Mouse (Mus musculus) MEL (cell line): ENCODE measurements at regions not wholly inside any gene's neighbourhood (a gene's known extent, or its start where the extent isn't known, plus 50 kb on each side); places are given as distances from the start of the nearest gene placed in this dataset.

ENCODE experiments used
- DNase-seq: peaks from one replicate; pipeline ENCODE4 v3.0.0; 2011; ENCODE audit warnings: low read depth, low spot score
- H3K27ac ChIP-seq: 2 replicates; pipeline ENCODE4 v1.5.1; 2012; ENCODE audit warnings: low read depth, mild to moderate bottlenecking, control low read depth, low read length, moderate library complexity; ENCODE audit not compliant: control insufficient read depth
- H3K27me3 ChIP-seq, 2 experiments: fragments of 150-350 bp in 1 of 2; sonication (generic) in 1 of 2; 2 replicates each; pipeline ENCODE4 v1.6.1; 2012; ENCODE audit warnings: low read length in 2 of 2, mild to moderate bottlenecking in 2 of 2, improper control_type of control experiment in 1 of 2, moderate library complexity in 1 of 2; ENCODE audit not compliant: insufficient read depth in 2 of 2, control insufficient read depth in 1 of 2
- H3K36me3 ChIP-seq, 2 experiments: 2 replicates each; pipeline ENCODE4 v1.6.1; 2012 to 2014; ENCODE audit warnings: low read length in 2 of 2, improper control_type of control experiment in 1 of 2, inconsistent platforms in 1 of 2, mild to moderate bottlenecking in 1 of 2; ENCODE audit not compliant: insufficient read depth in 2 of 2, control insufficient read depth in 1 of 2
- H3K4me1 ChIP-seq, 2 experiments: fragments of 150-350 bp in 1 of 2; sonication (generic) in 1 of 2; 2 replicates each; pipeline ENCODE4 v1.6.1; 2012; ENCODE audit warnings: low read length in 2 of 2, improper control_type of control experiment in 1 of 2, mild to moderate bottlenecking in 1 of 2; ENCODE audit not compliant: insufficient read depth in 2 of 2, control insufficient read depth in 1 of 2
- H3K4me3 ChIP-seq, 2 experiments: fragments of 150-350 bp in 1 of 2; sonication (generic) in 1 of 2; 2 replicates each; pipeline ENCODE4 v1.5.1; 2012; ENCODE audit warnings: low read depth in 2 of 2, low read length in 2 of 2, mild to moderate bottlenecking in 2 of 2, moderate library complexity in 2 of 2, control low read depth in 1 of 2, improper control_type of control experiment in 1 of 2; ENCODE audit not compliant: control insufficient read depth in 1 of 2, insufficient read depth in 1 of 2
- H3K79me2 ChIP-seq: 2 replicates; pipeline ENCODE4 v1.6.1; 2012; ENCODE audit warnings: mild to moderate bottlenecking, low read length, moderate library complexity; ENCODE audit not compliant: control insufficient read depth, poor library complexity, insufficient read depth
- H3K9ac ChIP-seq: 2 replicates; pipeline ENCODE4 v1.6.1; 2012; ENCODE audit warnings: low read depth, mild to moderate bottlenecking, control low read depth, low read length, moderate library complexity; ENCODE audit not compliant: control insufficient read depth, poor library complexity, severe bottlenecking
- H3K9me3 ChIP-seq: fragments of 150-350 bp; sonication (generic); replicated peaks from 2 replicates; pipeline ENCODE4 v1.6.1; 2012; ENCODE audit warnings: mild to moderate bottlenecking, low read length, improper control_type of control experiment, moderate library complexity; ENCODE audit not compliant: insufficient read depth
- BHLHE40 ChIP-seq: IDR thresholded peaks from 2 replicates; pipeline ENCODE4 v1.6.1; 2012; ENCODE audit warnings: low read depth, mild to moderate bottlenecking, inconsistent platforms, low read length, improper control_type of control experiment, borderline replicate concordance
- CHD2 ChIP-seq: IDR thresholded peaks from 2 replicates; pipeline ENCODE4 v1.6.1; 2011; ENCODE audit warnings: low read length, improper control_type of control experiment
- CTCF ChIP-seq, 3 experiments: IDR thresholded peaks in 2 of 3; conservative IDR thresholded peaks in 1 of 3; 2 replicates each; pipeline ENCODE4 v1.5.1; 2011 to 2012; ENCODE audit warnings: low read length in 3 of 3, low read depth in 2 of 3, mild to moderate bottlenecking in 2 of 3, improper control_type of control experiment in 1 of 3, inconsistent platforms in 1 of 3, mixed read lengths in 1 of 3, moderate library complexity in 1 of 3; ENCODE audit not compliant: control insufficient read depth in 1 of 3, insufficient read depth in 1 of 3, poor library complexity in 1 of 3, severe bottlenecking in 1 of 3
- ELF1 ChIP-seq: IDR thresholded peaks from 2 replicates; pipeline ENCODE4 v1.6.1; 2014; ENCODE audit warnings: low read depth, mild to moderate bottlenecking, inconsistent platforms, low read length, improper control_type of control experiment, moderate library complexity
- EP300 ChIP-seq, 2 experiments: IDR thresholded peaks; 2 replicates each; pipeline ENCODE4 v1.6.1; 2011; ENCODE audit warnings: improper control_type of control experiment in 2 of 2, low read length in 2 of 2, low read depth in 1 of 2, mild to moderate bottlenecking in 1 of 2
- ETS1 ChIP-seq: IDR thresholded peaks from 2 replicates; pipeline ENCODE4 v1.6.1; 2012; ENCODE audit warnings: low read depth, mild to moderate bottlenecking, inconsistent platforms, low read length, improper control_type of control experiment, moderate library complexity
- GABPA ChIP-seq: IDR thresholded peaks from 2 replicates; pipeline ENCODE4 v1.6.1; 2012; ENCODE audit warnings: low read depth, mild to moderate bottlenecking, inconsistent platforms, low read length, improper control_type of control experiment, moderate library complexity
- GATA1 ChIP-seq: IDR thresholded peaks from 2 replicates; pipeline ENCODE4 v1.6.1; 2011; ENCODE audit warnings: low read depth, low read length, improper control_type of control experiment
- KAT2A ChIP-seq: conservative IDR thresholded peaks from 2 replicates; pipeline ENCODE4 v1.6.1; 2012; ENCODE audit warnings: low read depth, low read length, improper control_type of control experiment, inconsistent platforms
- MAZ ChIP-seq: IDR thresholded peaks from 2 replicates; pipeline ENCODE4 v1.6.1; 2012; ENCODE audit warnings: low read depth, mild to moderate bottlenecking, inconsistent platforms, low read length, improper control_type of control experiment
- MEF2A ChIP-seq: IDR thresholded peaks from 2 replicates; pipeline ENCODE4 v1.6.1; 2014; ENCODE audit warnings: low read depth, mild to moderate bottlenecking, inconsistent platforms, low read length, improper control_type of control experiment; ENCODE audit not compliant: poor library complexity, insufficient replicate concordance, severe bottlenecking; ENCODE audit errors: extremely low read depth
- MXI1 ChIP-seq: IDR thresholded peaks from 2 replicates; pipeline ENCODE4 v1.6.1; 2011; ENCODE audit warnings: mild to moderate bottlenecking, low read depth, low read length, improper control_type of control experiment
- MYC ChIP-seq: IDR thresholded peaks from 2 replicates; pipeline ENCODE4 v1.6.1; 2011; ENCODE audit warnings: low read depth, mild to moderate bottlenecking, low read length, improper control_type of control experiment, moderate library complexity
- NELFE ChIP-seq: IDR thresholded peaks from 2 replicates; pipeline ENCODE4 v1.6.1; 2011; ENCODE audit warnings: low read depth, low read length, improper control_type of control experiment
- RCOR1 ChIP-seq: IDR thresholded peaks from 2 replicates; pipeline ENCODE4 v1.6.1; 2012; ENCODE audit warnings: low read depth, mild to moderate bottlenecking, inconsistent platforms, low read length, improper control_type of control experiment
- SIN3A ChIP-seq: IDR thresholded peaks from 2 replicates; pipeline ENCODE4 v1.6.1; 2012; ENCODE audit warnings: low read length, improper control_type of control experiment, inconsistent platforms
- TAL1 ChIP-seq: IDR thresholded peaks from 2 replicates; pipeline ENCODE4 v1.6.1; 2012; ENCODE audit warnings: mild to moderate bottlenecking, inconsistent platforms, low read length, moderate library complexity, mixed read lengths
- TCF12 ChIP-seq: IDR thresholded peaks from 2 replicates; pipeline ENCODE4 v1.6.1; 2014; ENCODE audit warnings: low read depth, mild to moderate bottlenecking, inconsistent platforms, low read length, improper control_type of control experiment, moderate library complexity
- USF1 ChIP-seq: IDR thresholded peaks from 2 replicates; pipeline ENCODE4 v1.6.1; 2014; ENCODE audit warnings: low read depth, mild to moderate bottlenecking, inconsistent platforms, low read length, improper control_type of control experiment, moderate library complexity
- ZKSCAN1 ChIP-seq: IDR thresholded peaks from 2 replicates; pipeline ENCODE4 v1.6.1; 2012; ENCODE audit warnings: low read depth, mild to moderate bottlenecking, inconsistent platforms, low read length, improper control_type of control experiment, moderate library complexity
- ZMIZ1 ChIP-seq: IDR thresholded peaks from 2 replicates; pipeline ENCODE4 v1.6.1; 2012; ENCODE audit warnings: low read depth, mild to moderate bottlenecking, inconsistent platforms, low read length, improper control_type of control experiment, moderate library complexity

- Histone ChIP-seq H3K9ac (no peak overlapping the region), H3K27ac (no peak overlapping the region), H3K4me3 (no peak overlapping the region), H3K36me3 (no peaks in the 10 kb centered on the region), H3K9me3 (no peaks in the 10 kb centered on the region), H3K27me3 (no peaks in the 10 kb centered on the region), H3K4me1 (no peaks in the 10 kb centered on the region), H3K79me2 (no peaks in the 10 kb centered on the region)
- no peak for DNase-seq
- no peak for TF ChIP-seq GATA1
- TF ChIP-seq CHD2, result no peak
- TF ChIP-seq EP300 (IDR thresholded peaks at IDR 0.05; ENCODE audit: low read depth in 1 of 2, low read length in 2 of 2), result no peak
- no peak for TF ChIP-seq ZKSCAN1
- TF ChIP-seq RCOR1, result no peak
- no peak for TF ChIP-seq MAZ
- TF ChIP-seq ZMIZ1, result no peak
- no peak for TF ChIP-seq ETS1
- no peak for TF ChIP-seq NELFE
Measured at GRCm38 (mm10) chr9:23956593-23956992, 141.2 kb upstream of the Npsr1 start.

- Histone ChIP-seq H3K9ac (no peak overlapping the region), H3K4me3 (no peak overlapping the region), H3K36me3 (no peaks in the 10 kb centered on the region), H3K9me3 (no peaks in the 10 kb centered on the region), H3K4me1 (no peaks in the 10 kb centered on the region), H3K27me3 (no peaks in the 10 kb centered on the region), H3K27ac (no peak overlapping the region), H3K79me2 (no peaks in the 10 kb centered on the region)
- no peak for DNase-seq
- no peak for TF ChIP-seq SIN3A
- no peak for TF ChIP-seq KAT2A
- TF ChIP-seq MXI1, result no peak
- no peak for TF ChIP-seq ZMIZ1
- no peak for TF ChIP-seq TAL1
Measured at GRCm38 (mm10) chr9:23969736-23970135, 128.1 kb upstream of the Npsr1 start.

GRCm38 (mm10) chr9:23973206-23973605 lies 124.6 kb upstream of the Npsr1 start:
- Histone ChIP-seq H3K79me2 (no peaks in the 10 kb centered on the region), H3K9ac (no peak overlapping the region), H3K9me3 (no peaks in the 10 kb centered on the region), H3K27me3 (no peaks in the 10 kb centered on the region), H3K27ac (no peak overlapping the region), H3K36me3 (no peaks in the 10 kb centered on the region), H3K4me1 (no peaks in the 10 kb centered on the region), H3K4me3 (no peak overlapping the region)
- peak; percentile 56 for DNase-seq
- TF ChIP-seq CTCF (IDR thresholded peaks at IDR 0.05 in 2 of 3, conservative IDR thresholded peaks at IDR 0.05 in 1 of 3; ENCODE audit: control insufficient read depth in 1 of 3, insufficient read depth in 1 of 3, low read depth in 2 of 3, low read length in 3 of 3, poor library complexity in 1 of 3, severe bottlenecking in 1 of 3) (no peak), ELF1 (no peak), ZMIZ1 (no peak), GABPA (no peak), USF1 (no peak), TCF12 (no peak), RCOR1 (no peak), MYC (no peak), BHLHE40 (no peak), MEF2A (no peak)
